Mouse (Mus musculus) CH12.LX (cell line): ENCODE results near the gene Thegl. TPM values are rescaled to one million over a fixed set of nuclear protein-coding genes. Genes with fewer than 3 reads are reported as not detected.

Experiments used
- DNase-seq: peaks from one replicate; pipeline ENCODE4 v3.0.0-alpha.2; 2013; ENCODE audit errors: extremely low read depth
- H3K27ac ChIP-seq: 2 replicates; pipeline ENCODE4 v1.5.1; 2012; ENCODE audit warnings: low read depth, mild to moderate bottlenecking, control low read depth, moderate library complexity; ENCODE audit not compliant: insufficient read depth
- H3K27me3 ChIP-seq: replicated peaks from 2 replicates; pipeline ENCODE3; 2012; ENCODE audit warnings: inconsistent platforms
- H3K36me3 ChIP-seq, 2 experiments: replicated peaks in 1 of 2; 2 replicates each; pipeline versions ENCODE3 to v1.6.1; 2012; ENCODE audit warnings: inconsistent platforms in 1 of 2, low read length in 1 of 2, mild to moderate bottlenecking in 1 of 2, mixed read lengths in 1 of 2, moderate library complexity in 1 of 2; ENCODE audit not compliant: control insufficient read depth in 1 of 2, insufficient read depth in 1 of 2
- H3K4me1 ChIP-seq, 2 experiments: 2 replicates each; pipeline ENCODE4 v1.6.1; 2012; ENCODE audit warnings: inconsistent platforms in 1 of 2, moderate library complexity in 1 of 2; ENCODE audit not compliant: insufficient read depth in 2 of 2, control insufficient read depth in 1 of 2
- H3K4me2 ChIP-seq: 2 replicates; pipeline ENCODE4 v1.6.1; 2012; ENCODE audit warnings: low read depth, mild to moderate bottlenecking, control low read depth; ENCODE audit not compliant: poor library complexity, insufficient read depth, severe bottlenecking
- H3K4me3 ChIP-seq, 3 experiments: fragments of 150-350 bp in 1 of 3; sonication (generic) in 1 of 3; replicated peaks in 1 of 3; 2 replicates each; pipeline versions ENCODE3 to v1.5.1; 2011 to 2012; ENCODE audit warnings: low read depth in 2 of 3, low read length in 2 of 3, mild to moderate bottlenecking in 2 of 3, moderate library complexity in 2 of 3, control low read depth in 1 of 3, improper control_type of control experiment in 1 of 3, inconsistent platforms in 1 of 3, mixed read lengths in 1 of 3; ENCODE audit not compliant: poor library complexity in 1 of 3
- H3K79me2 ChIP-seq: replicated peaks from 2 replicates; pipeline ENCODE4 v1.6.1; 2012; ENCODE audit warnings: mild to moderate bottlenecking, moderate library complexity; ENCODE audit not compliant: control insufficient read depth, poor library complexity, insufficient read depth, severe bottlenecking; ENCODE audit errors: extremely low read depth
- H3K9ac ChIP-seq: 2 replicates; pipeline ENCODE4 v1.6.1; 2012; ENCODE audit warnings: low read depth, mild to moderate bottlenecking, control low read depth, moderate library complexity; ENCODE audit not compliant: insufficient read depth
- H3K9me3 ChIP-seq: replicated peaks from 2 replicates; pipeline ENCODE3; 2012; ENCODE audit warnings: low read length, inconsistent platforms, mixed read lengths
- CTCF ChIP-seq, 2 experiments: IDR thresholded peaks in 1 of 2; conservative IDR thresholded peaks in 1 of 2; 2 replicates each; pipeline ENCODE4 v1.5.1; 2011 to 2012; ENCODE audit warnings: low read depth in 2 of 2, low read length in 2 of 2, improper control_type of control experiment in 1 of 2, inconsistent platforms in 1 of 2, mild to moderate bottlenecking in 1 of 2, moderate library complexity in 1 of 2
- E2F4 ChIP-seq: IDR thresholded peaks from 2 replicates; pipeline ENCODE4 v1.6.1; 2011; ENCODE audit warnings: low read depth, low read length, improper control_type of control experiment; ENCODE audit not compliant: insufficient replicate concordance
- EP300 ChIP-seq: IDR thresholded peaks from 2 replicates; pipeline ENCODE4 v1.6.1; 2011; ENCODE audit warnings: low read length, improper control_type of control experiment
- JUN ChIP-seq: IDR thresholded peaks from 2 replicates; pipeline ENCODE4 v1.6.1; 2011; ENCODE audit warnings: low read depth, mild to moderate bottlenecking, low read length, improper control_type of control experiment, moderate library complexity; ENCODE audit not compliant: insufficient read depth
- KAT2A ChIP-seq: IDR thresholded peaks from 2 replicates; pipeline ENCODE4 v1.6.1; 2012; ENCODE audit warnings: low read length, improper control_type of control experiment, inconsistent platforms; ENCODE audit not compliant: insufficient replicate concordance
- MAX ChIP-seq: IDR thresholded peaks from 2 replicates; pipeline ENCODE4 v1.6.1; 2011; ENCODE audit warnings: low read length, improper control_type of control experiment
- NELFE ChIP-seq: IDR thresholded peaks from 2 replicates; pipeline ENCODE4 v1.6.1; 2011; ENCODE audit warnings: low read depth, low read length, improper control_type of control experiment
- RAD21 ChIP-seq: IDR thresholded peaks from 2 replicates; pipeline ENCODE4 v1.6.1; 2011; ENCODE audit warnings: low read depth, mild to moderate bottlenecking, low read length, improper control_type of control experiment, moderate library complexity
- RCOR1 ChIP-seq: conservative IDR thresholded peaks from 2 replicates; pipeline ENCODE4 v1.6.1; 2012; ENCODE audit warnings: low read depth, mild to moderate bottlenecking, inconsistent platforms, low read length, improper control_type of control experiment
- SIN3A ChIP-seq: IDR thresholded peaks from 2 replicates; pipeline ENCODE4 v1.6.1; 2012; ENCODE audit warnings: low read length, improper control_type of control experiment, inconsistent platforms
- SMC3 ChIP-seq: IDR thresholded peaks from 2 replicates; pipeline ENCODE4 v1.6.1; 2011; ENCODE audit warnings: low read depth, low read length, improper control_type of control experiment
- UBTF ChIP-seq: IDR thresholded peaks from 2 replicates; pipeline ENCODE4 v1.6.1; 2012; ENCODE audit warnings: low read depth, mild to moderate bottlenecking, inconsistent platforms, low read length, improper control_type of control experiment, moderate library complexity
- USF1 ChIP-seq: IDR thresholded peaks from 2 replicates; pipeline ENCODE4 v1.6.1; 2014; ENCODE audit warnings: low read depth, mild to moderate bottlenecking, inconsistent platforms, low read length, improper control_type of control experiment
- USF2 ChIP-seq: conservative IDR thresholded peaks from 2 replicates; pipeline ENCODE4 v1.6.1; 2011; ENCODE audit warnings: low read depth, low read length, improper control_type of control experiment
- ZKSCAN1 ChIP-seq: IDR thresholded peaks from 2 replicates; pipeline ENCODE4 v1.6.1; 2012; ENCODE audit warnings: low read depth, inconsistent platforms, low read length, improper control_type of control experiment, borderline replicate concordance
- ZMIZ1 ChIP-seq: IDR thresholded peaks from 2 replicates; pipeline ENCODE4 v1.6.1; 2012; ENCODE audit warnings: low read depth, mild to moderate bottlenecking, inconsistent platforms, low read length, improper control_type of control experiment
- dilution Hi-C: fragments of 300-500 bp; cut with MboI; formaldehyde crosslinking; loops from 2 replicates; pipeline ENCODE4 v1.14.3; 2020; ENCODE audit warnings: low sequenced_read_pairs; ENCODE audit not compliant: extremely low pct_unique_long_range_greater_than_20kb, extremely low pct_ligation_motif_present
- in situ Hi-C: fragments of 300-500 bp; cut with MboI; formaldehyde crosslinking; loops from 3 replicates; pipeline ENCODE4 v1.14.3; 2019; ENCODE audit warnings: low sequenced_read_pairs, low pct_ligation_motif_present, low pct_unique_long_range_greater_than_20kb, mixed read lengths
- polyA plus RNA-seq: library from polyadenylated mRNA; unstranded; fragments of >175 nt; gene quantifications from 2 replicates; pipeline ENCODE4 v1.2.1, GENCODE M21; 2012; ENCODE audit warnings: low read depth; ENCODE audit not compliant: insufficient read length
- total RNA-seq, 2 experiments: library from RNA; depleted of rRNA; stranded (reverse); fragments of 300-350 nt in 1 of 2; fragments of >200 nt in 1 of 2; gene quantifications; 2 replicates each; pipeline ENCODE4 v1.2.3; 2012 to 2014

The Thegl gene
- total and polyA plus RNA-seq, 3 experiments = not detected

DNA sequence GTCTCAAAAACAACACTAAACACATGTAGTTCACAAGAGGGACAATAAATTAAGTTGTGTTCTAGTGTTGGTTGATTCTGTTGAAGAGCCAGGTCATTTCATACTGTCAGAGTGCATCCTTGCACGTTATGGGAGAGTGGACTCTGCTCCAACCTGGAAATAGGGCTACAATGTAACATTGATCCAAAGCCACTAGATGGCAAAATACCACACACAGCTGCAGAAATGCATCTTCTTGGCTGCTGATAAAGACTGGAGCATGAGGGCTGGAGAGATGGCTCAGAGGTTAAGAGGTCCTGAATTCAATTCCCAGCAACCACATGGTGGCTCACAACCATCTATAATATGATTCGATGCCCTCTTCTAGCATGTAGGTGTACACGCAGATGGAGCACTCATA, 55.8 kb downstream of the Thegl start:
- H3K36me3 ChIP-seq = no peaks in the 10 kb centered on the region
- H3K9ac ChIP-seq = no peak overlapping the region
- no peaks in the 10 kb centered on the region for H3K4me1 ChIP-seq
- no peak overlapping the region for H3K4me2 ChIP-seq
- H3K9me3 ChIP-seq = no peaks in the 10 kb centered on the region
- no peak overlapping the region for H3K4me3 ChIP-seq
- peak; percentile 49 for TF ChIP-seq SMC3
- TF ChIP-seq E2F4 = no peak
- no peak for TF ChIP-seq KAT2A
- TF ChIP-seq CTCF (conservative IDR thresholded peaks at IDR 0.05 in 1 of 2, IDR thresholded peaks at IDR 0.05 in 1 of 2; ENCODE audit: low read depth in 2 of 2, low read length in 2 of 2) = peak in 1 of 2 experiments; percentile 43; a peak in 2 of 4 replicates
- TF ChIP-seq RAD21 = peak; percentile 16
- no peak for TF ChIP-seq USF1
- no peak for TF ChIP-seq EP300
- dilution Hi-C loops = no loop called here
- in situ Hi-C loops = no loop called here
- H3K27me3 ChIP-seq = no peaks in the 10 kb centered on the region
- no peaks in the 10 kb centered on the region for H3K79me2 ChIP-seq
- no peak for DNase-seq
- H3K27ac ChIP-seq = no peak overlapping the region

DNA sequence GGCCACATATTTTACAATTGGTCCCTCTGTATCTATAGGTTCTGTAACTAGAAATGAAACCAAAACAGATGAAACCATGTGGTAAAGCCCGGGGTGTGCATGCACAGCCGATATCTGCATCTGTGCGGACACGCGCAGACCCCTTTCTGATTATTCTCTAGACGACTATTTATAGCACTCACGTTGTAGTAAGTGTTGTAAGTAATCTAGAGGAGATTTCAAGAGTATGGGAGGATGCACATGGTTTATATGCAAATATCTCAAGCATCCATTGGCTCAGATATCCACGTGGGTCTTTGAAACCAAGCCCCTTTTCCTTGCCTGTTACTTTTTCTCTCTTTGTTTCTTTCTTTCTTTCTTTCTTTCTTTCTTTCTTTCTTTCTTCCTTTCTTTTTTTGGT, 58.0 kb downstream of the Thegl start:
- DNase-seq = no peak
- Histone ChIP-seq H3K36me3 (no peaks in the 10 kb centered on the region), H3K4me2 (no peak overlapping the region), H3K27ac (no peak overlapping the region), H3K9me3 (no peaks in the 10 kb centered on the region), H3K9ac (no peak overlapping the region)
- in situ Hi-C loops = no loop called here
- TF ChIP-seq ZKSCAN1 = no peak
- TF ChIP-seq, all 38 proteins: peak for 0
- Histone ChIP-seq H3K79me2 (no peaks in the 10 kb centered on the region), H3K27me3 (no peaks in the 10 kb centered on the region), H3K4me3 (no peak overlapping the region), H3K4me1 (no peaks in the 10 kb centered on the region)
- dilution Hi-C loops = no loop called here

DNA sequence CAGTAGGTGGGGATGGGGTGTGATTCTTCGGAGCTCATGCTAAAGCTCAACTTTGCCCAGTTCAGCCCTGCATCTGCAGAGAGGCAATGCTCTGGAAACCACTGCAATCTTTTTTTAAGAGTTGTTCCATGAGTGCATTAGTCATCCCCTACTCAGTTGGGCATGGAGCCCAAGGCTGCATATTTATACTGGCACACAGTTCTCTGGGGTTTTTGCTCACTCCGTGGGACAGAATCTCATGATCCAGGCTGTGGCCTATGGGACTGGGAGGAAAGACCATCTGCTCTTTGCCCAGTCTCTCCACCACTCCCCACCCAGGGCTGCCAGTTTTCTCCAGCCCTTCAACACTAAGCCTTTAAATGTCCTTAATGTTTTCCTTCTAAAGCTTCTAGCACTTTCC, 59.1 kb downstream of the Thegl start:
- dilution Hi-C loops (no loop called here), in situ Hi-C loops (no loop called here)
- TF ChIP-seq ZMIZ1 (no peak), UBTF (no peak), JUN (no peak), NELFE (no peak), USF2 (no peak), MAX (no peak), SIN3A (no peak), KAT2A (no peak), SMC3 (no peak), RCOR1 (no peak)
- no peaks in the 10 kb centered on the region for H3K9me3 ChIP-seq
- no peak overlapping the region for H3K4me2 ChIP-seq
- H3K27me3 ChIP-seq = no peaks in the 10 kb centered on the region
- no peaks in the 10 kb centered on the region for H3K36me3 ChIP-seq
- no peaks in the 10 kb centered on the region for H3K4me1 ChIP-seq
- no peak for DNase-seq
- no peak overlapping the region for H3K27ac ChIP-seq
- no peak overlapping the region for H3K9ac ChIP-seq
- no peak overlapping the region for H3K4me3 ChIP-seq
- H3K79me2 ChIP-seq = no peaks in the 10 kb centered on the region
